Mouse (Mus musculus): ENCODE results near the gene Cd5l.

The Cd5l gene

GRCm38 (mm10) chr3:87408171-87408570 is 50.5 kb downstream of the Cd5l start:
- peak; percentile 4 for DNase-seq (ENCODE audit: low read depth, low spot score)

GRCm38 (mm10) chr3:87409196-87409935 is 51.7 kb downstream of the Cd5l start:
- DNase-seq (ENCODE audit: low read depth, low spot score) = no peak

DNA sequence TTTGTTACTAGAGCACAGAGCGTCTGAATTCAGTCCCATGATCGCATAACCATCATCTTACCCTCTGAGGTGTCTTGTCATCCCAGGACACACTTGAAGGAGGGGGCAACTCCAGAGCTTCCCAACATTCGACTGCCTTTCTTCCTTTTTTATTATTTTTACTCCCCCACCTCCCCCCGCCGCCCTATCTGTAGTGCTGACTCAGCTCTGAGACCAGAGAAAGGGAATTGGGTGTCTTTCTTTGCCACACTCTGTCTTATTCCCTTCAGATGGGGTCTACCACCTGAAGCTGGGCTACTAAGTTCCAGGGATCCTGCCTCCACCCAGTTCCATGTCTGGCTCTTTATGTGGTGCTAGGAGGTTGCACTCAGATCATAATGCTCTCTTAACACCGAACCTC is 52.9 kb downstream of the Cd5l start:
- DNase-seq (ENCODE audit: low read depth, low spot score) = no peak

DNA sequence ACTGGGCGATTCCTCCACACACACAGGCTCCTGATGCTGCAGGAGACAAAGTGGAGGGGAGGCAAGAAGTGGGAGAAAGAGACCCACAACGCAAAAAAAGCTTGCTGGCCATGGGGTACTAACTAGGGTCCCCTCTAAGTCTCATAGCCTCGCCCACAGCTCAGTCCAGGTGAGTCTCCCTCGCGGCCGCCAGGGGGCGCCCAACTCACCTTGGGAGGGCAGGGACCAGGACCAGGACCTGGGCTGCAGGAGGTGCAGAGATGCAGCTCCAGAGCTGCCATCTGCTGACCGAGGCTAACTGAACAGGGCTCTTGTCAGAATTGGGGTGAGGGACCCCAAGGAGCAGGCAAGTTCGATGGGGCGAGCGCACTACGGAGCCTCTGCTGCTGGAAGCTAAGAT is 53.5 kb downstream of the Cd5l start:
- DNase-seq (ENCODE audit: low read depth, low spot score) = peak; percentile 4

DNA sequence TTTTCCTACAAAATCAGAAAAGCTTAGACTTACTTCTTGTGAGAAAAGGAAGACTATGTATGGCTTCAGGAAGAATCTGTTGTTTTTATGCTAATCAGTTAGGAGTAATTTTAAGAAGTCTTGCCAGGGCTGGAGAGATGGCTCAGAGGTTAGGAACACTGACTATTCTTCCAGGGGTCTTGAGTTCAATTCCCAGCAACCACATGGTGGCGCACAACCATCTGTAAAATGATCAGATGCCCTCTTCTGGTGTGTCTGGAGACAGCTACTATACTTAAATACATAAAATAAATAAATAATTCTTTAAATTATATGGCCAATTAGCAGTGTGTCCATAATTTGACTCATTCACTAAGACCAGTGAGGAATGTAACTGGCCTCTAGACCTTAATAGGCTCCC is 63.0 kb downstream of the Cd5l start:
- DNase-seq (ENCODE audit: low read depth, low spot score) = no peak
